Mouse (Mus musculus) embryonic facial prominence, embryonic 11.5 days (tissue): ENCODE measurements at regions not wholly inside any gene's neighbourhood (a gene's known extent, or its start where the extent isn't known, plus 50 kb on each side); places are given as distances from the start of the nearest gene placed in this dataset.
"Not testable (repeated sequence)": the region's sequence is repeated elsewhere in the genome, so short reads cannot be mapped to it uniquely, and the experiment has no call there.

Experiments used
- ATAC-seq: fragments of 200-750 bp; cut with Nextera tagmentation; replicated peaks from 2 replicates; pipeline ENCODE4 v1.8.0; 2017; ENCODE audit warnings: low read depth; ENCODE audit not compliant: insufficient number of reproducible peaks, low FRiP score, low TSS enrichment
- DNase-seq: peaks from one replicate; pipeline ENCODE4 v3.0.0-alpha.2; 2015; ENCODE audit warnings: low spot score
- H3K27ac ChIP-seq: fragments of 300-500 bp; sonication (generic); replicated peaks from 2 replicates; pipeline ENCODE4 v1.5.1; 2014; ENCODE audit warnings: mild to moderate bottlenecking, low read depth, low read length, control low read depth
- H3K27me3 ChIP-seq: fragments of 300-500 bp; sonication (generic); 2 replicates; pipeline ENCODE4 v1.6.1; 2014; ENCODE audit warnings: mild to moderate bottlenecking, low read length, moderate library complexity, mixed read lengths; ENCODE audit not compliant: control insufficient read depth, insufficient read depth
- H3K36me3 ChIP-seq: fragments of 300-500 bp; sonication (generic); replicated peaks from 2 replicates; pipeline ENCODE4 v1.6.1; 2014; ENCODE audit warnings: low read depth, mild to moderate bottlenecking, low read length, moderate library complexity, mixed read lengths; ENCODE audit not compliant: control insufficient read depth, insufficient read depth
- H3K4me1 ChIP-seq: fragments of 300-500 bp; sonication (generic); 2 replicates; pipeline ENCODE4 v1.6.1; 2014; ENCODE audit warnings: low read length, mixed read lengths; ENCODE audit not compliant: control insufficient read depth, insufficient read depth
- H3K4me2 ChIP-seq: fragments of 300-500 bp; sonication (generic); 2 replicates; pipeline ENCODE4 v1.6.1; 2014; ENCODE audit warnings: low read depth, mild to moderate bottlenecking, control low read depth, low read length, moderate library complexity
- H3K4me3 ChIP-seq: fragments of 300-500 bp; sonication (generic); 2 replicates; pipeline ENCODE4 v1.5.1; 2014; ENCODE audit warnings: low read depth, low read length, control low read depth
- H3K9ac ChIP-seq: fragments of 300-500 bp; sonication (generic); replicated peaks from 2 replicates; pipeline ENCODE4 v1.6.1; 2014; ENCODE audit warnings: mild to moderate bottlenecking, control low read depth, low read length
- H3K9me3 ChIP-seq: fragments of 300-500 bp; sonication (generic); replicated peaks from 2 replicates; pipeline ENCODE4 v1.6.1; 2016; ENCODE audit warnings: mild to moderate bottlenecking, low read length, inconsistent platforms, mixed read lengths; ENCODE audit not compliant: control insufficient read depth
- WGBS: fragments of 180-500 bp; shearing (Covaris S2); extraction: QIAGEN DNeasy Blood & Tissue Kit; methylation state at CpG from one replicate; pipeline ENCODE4 v1.1.7; 2014; 5-methylcytosine and 5-hydroxymethylcytosine counted together

DNA sequence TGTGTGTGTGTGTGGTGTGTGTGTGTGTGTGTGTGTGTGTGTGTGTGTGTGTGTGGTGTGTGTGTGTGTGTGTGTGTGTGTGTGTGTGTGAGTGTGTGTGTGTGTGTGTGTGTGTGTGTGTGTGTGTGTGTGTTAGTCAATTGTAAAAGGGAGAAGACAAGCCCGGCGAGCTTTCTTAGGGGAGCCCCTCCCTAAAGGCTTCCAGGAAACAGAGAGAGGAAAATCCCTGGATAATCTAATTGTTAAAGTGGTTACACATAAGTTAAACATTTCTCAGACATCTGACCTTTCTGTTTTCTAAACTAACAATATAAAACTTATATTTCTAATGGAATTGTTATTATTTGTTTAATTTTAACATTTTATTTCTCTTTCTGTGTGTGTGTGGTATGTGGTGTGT, 86.3 kb downstream of the Xrcc2 start:
- not testable (repeated sequence) for H3K9ac ChIP-seq, H3K27ac ChIP-seq, H3K27me3 ChIP-seq, H3K4me3 ChIP-seq, H3K36me3 ChIP-seq, DNase-seq, H3K4me1 ChIP-seq, ATAC-seq, H3K4me2 ChIP-seq, H3K9me3 ChIP-seq
- WGBS = 58% methylated on average over 2 of the region's 2 CpGs

DNA sequence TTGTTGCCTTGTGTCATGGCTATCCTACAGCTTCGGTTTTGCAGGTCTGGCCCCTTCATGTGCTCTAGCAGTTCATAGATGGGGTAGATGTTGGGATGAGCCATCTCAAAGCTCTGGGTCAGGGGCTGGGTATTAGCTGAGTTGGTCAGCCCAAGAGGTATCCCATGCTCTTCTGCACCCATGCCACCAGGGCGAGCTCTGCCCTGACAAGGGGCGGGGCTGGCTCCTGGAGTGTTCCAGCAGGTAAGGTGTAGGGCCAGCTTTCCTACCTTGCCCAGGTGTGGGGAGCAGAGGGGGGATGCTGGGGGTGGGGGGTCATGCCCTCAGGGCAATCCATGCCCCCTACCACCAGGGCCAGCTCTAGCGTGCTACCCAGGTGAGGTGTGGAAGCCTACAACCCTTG, 91.0 kb downstream of the Xrcc2 start:
- H3K27ac ChIP-seq = no peak overlapping the region
- H3K4me2 ChIP-seq = no peak overlapping the region
- no peaks in the 10 kb centered on the region for H3K9me3 ChIP-seq
- no peaks in the 10 kb centered on the region for H3K36me3 ChIP-seq
- no peaks in the 10 kb centered on the region for H3K27me3 ChIP-seq
- no peak overlapping the region for H3K9ac ChIP-seq
- DNase-seq = no peak
- ATAC-seq = no peak
- 91% methylated on average over 4 of the region's 4 CpGs for WGBS
- H3K4me3 ChIP-seq = no peak overlapping the region
- H3K4me1 ChIP-seq = no peaks in the 10 kb centered on the region

DNA sequence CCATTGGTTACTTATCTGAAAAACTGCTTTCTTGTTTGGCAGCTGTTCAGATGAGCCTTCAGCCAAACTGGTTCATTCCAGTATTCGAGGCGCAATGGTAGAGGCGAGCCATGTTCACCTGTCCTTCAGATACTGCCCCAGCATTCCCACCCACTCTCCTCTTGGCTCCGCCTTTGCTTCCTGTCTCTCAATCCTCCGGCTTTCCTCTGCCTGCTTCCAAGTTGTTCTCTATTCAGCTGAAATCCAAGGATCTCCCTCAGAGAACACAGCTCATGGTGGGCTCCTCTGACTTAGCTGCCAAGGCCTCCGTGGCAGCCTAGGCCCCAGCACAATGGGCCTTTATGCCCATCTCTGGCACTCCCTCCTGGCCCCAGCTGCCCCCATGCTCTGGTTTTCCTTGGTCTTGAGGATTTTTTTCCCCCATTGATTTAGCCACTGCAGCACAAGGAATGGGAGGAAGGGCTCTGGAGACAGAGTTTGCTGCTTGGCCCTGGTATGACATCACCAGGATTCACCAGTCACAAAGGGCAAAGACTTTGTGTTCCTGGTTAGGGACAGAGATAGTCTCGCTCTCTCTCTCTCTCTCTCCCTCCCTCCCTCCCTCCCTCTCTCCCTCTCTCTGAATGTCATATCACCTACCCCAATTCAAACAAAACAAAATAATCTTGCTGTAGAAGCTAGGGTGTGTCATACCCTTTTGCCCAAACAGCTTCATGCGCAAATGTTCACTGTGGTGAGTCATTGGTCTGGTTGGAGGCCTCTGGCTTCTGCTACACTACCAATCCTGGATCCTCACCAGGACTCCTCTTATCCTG, 91.6 kb downstream of the Xrcc2 start:
- H3K4me2 ChIP-seq = no peak overlapping the region
- no peak for ATAC-seq
- no peak overlapping the region for H3K9ac ChIP-seq
- 72% methylated on average over 8 of the region's 8 CpGs for WGBS
- H3K27me3 ChIP-seq = no peaks in the 10 kb centered on the region
- H3K4me3 ChIP-seq = no peak overlapping the region
- H3K36me3 ChIP-seq = no peaks in the 10 kb centered on the region
- no peaks in the 10 kb centered on the region for H3K9me3 ChIP-seq
- no peak overlapping the region for H3K27ac ChIP-seq
- no peak for DNase-seq
- no peaks in the 10 kb centered on the region for H3K4me1 ChIP-seq

DNA sequence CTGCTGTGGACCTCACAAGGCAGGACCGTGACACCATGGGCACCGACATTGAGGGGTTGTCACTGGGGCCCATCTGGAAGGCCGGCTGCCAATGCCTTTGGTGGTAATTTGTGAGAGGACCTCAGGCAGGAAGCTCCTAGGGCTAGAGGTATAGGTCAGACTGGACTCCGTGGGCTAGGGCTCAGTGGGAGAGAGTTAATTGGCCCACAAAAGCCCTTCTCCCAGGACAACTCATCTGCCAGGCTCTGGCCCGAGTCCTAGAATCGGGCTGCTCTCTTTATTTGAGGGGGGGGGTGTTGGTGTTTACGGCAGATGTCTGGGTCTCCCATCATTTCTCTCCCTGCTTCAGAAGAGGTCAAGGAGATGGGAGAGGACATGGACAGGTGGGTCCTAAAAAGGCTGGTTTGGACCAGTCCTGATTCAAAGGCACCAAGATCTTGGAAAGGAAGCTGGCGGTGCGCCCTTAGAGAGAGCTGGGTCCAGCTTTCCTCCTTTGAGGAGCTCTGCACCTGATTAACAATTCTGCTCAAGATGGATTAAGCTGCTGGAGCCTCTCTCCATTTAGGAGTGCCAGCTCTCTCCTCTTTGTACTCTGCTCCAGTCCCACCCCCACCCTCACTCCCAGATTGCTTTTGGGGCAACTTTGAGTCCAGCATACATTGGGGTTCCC, 93.5 kb downstream of the Xrcc2 start:
- no peaks in the 10 kb centered on the region for H3K9me3 ChIP-seq
- DNase-seq (no peak), ATAC-seq (no peak)
- no peaks in the 10 kb centered on the region for H3K36me3 ChIP-seq
- H3K4me1 ChIP-seq = no peaks in the 10 kb centered on the region
- H3K27me3 ChIP-seq = no peaks in the 10 kb centered on the region
- 92% methylated on average over 9 of the region's 9 CpGs for WGBS
- H3K4me2 ChIP-seq = no peak overlapping the region
- no peak overlapping the region for H3K9ac ChIP-seq
- H3K4me3 ChIP-seq = no peak overlapping the region
- no peak overlapping the region for H3K27ac ChIP-seq

DNA sequence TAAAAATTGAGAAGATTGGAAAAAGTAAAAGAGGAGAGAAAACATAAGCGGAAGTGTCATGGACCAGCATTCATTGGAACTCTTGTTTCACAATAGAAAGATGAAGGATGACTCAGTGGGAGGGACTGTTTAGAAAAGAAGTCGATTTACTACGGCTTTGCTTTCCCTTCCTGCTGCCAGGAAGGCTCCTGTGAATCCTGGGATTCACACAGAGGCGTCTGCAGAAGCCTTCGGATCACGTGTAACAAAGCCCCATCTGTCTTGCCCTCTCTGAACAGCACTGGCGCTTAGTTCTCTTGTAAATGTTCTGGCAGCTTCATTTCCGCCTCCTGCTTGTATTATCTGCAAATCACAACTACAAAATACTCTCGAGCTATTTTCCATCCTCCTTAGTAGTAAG, 94.0 kb downstream of the Cct8l1 start:
- no peak overlapping the region for H3K4me3 ChIP-seq
- no peaks in the 10 kb centered on the region for H3K27me3 ChIP-seq
- ATAC-seq (no peak), DNase-seq (peak; percentile 4)
- no peak overlapping the region for H3K27ac ChIP-seq
- no peaks in the 10 kb centered on the region for H3K4me1 ChIP-seq
- H3K9me3 ChIP-seq = no peaks in the 10 kb centered on the region
- H3K4me2 ChIP-seq = no peak overlapping the region
- 15% methylated on average over 9 of the region's 9 CpGs for WGBS
- no peaks in the 10 kb centered on the region for H3K36me3 ChIP-seq
- H3K9ac ChIP-seq = no peak overlapping the region

DNA sequence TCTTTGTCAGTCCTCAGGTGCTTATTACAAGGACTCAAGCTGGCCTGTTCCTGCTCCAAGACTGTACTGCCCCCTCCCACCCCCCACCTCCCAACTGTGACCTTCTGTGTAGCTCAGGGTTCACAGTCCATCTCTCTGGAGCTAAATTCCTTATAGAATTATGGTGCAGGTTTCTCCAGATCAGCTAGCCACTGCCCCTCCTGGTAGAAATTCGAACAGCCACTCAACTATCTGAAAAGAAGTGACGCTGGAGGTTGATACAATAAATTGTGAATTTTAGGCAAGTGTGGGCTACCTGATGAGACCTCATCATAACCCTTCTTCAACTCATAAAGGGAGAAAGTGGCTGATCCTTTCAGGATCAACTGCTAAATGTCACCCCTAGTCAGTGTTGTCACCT, 86.3 kb downstream of the Cct8l1 start:
- no peak overlapping the region for H3K4me2 ChIP-seq
- 54% methylated on average over 2 of the region's 2 CpGs for WGBS
- no peak overlapping the region for H3K4me3 ChIP-seq
- H3K9me3 ChIP-seq = no peaks in the 10 kb centered on the region
- no peaks in the 10 kb centered on the region for H3K36me3 ChIP-seq
- no peaks in the 10 kb centered on the region for H3K27me3 ChIP-seq
- H3K9ac ChIP-seq = no peak overlapping the region
- no peak overlapping the region for H3K27ac ChIP-seq
- no peaks in the 10 kb centered on the region for H3K4me1 ChIP-seq
- DNase-seq (no peak), ATAC-seq (no peak)

DNA sequence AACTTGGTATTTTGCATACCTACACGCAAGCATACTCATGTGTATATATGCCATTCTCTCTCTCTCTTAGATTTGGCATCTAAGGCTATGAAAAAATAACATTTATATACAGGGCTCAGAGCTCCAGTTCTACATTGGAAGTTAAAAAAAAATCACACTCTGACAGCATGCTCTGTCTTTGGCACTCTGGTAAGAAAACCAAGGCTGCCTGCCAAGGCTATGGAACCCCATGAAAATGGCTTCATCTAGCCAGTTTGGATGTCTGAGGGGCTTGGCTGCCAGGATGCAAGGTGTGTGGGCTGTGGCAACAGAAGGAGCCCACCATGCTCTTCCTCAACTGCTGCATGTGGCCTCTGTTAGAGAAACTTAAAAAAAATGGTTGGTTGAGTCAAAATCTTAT, 83.5 kb downstream of the Cct8l1 start:
- WGBS = 89% methylated on average over 1 of the region's 1 CpGs
- Histone ChIP-seq H3K27me3 (no peaks in the 10 kb centered on the region), H3K4me3 (no peak overlapping the region), H3K9me3 (no peaks in the 10 kb centered on the region), H3K27ac (no peak overlapping the region), H3K4me1 (no peaks in the 10 kb centered on the region), H3K4me2 (no peak overlapping the region), H3K9ac (no peak overlapping the region), H3K36me3 (no peaks in the 10 kb centered on the region)
- ATAC-seq (no peak), DNase-seq (no peak)

DNA sequence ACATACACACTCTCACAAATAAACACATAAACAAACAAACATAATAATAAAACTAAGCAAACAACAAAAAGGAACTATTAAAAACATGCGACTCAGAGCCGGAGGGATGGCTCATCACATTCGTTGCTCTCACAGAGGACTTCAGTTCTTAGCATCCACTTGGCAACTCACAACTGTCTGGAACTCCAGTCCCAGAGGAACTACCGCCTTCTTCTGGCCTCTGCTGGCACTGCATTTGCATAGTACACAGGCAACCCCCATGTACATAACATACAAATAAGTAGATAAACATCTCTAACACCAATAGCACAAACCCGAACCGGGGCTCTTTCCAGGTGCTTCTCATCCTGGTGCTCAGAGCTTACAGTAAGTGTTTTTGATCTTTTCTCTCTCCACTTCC, 81.9 kb downstream of the Cct8l1 start:
- Histone ChIP-seq H3K27ac (no peak overlapping the region), H3K27me3 (no peaks in the 10 kb centered on the region), H3K9ac (no peak overlapping the region), H3K4me3 (no peak overlapping the region), H3K4me1 (no peaks in the 10 kb centered on the region), H3K4me2 (no peak overlapping the region), H3K9me3 (no peaks in the 10 kb centered on the region), H3K36me3 (no peaks in the 10 kb centered on the region)
- 90% methylated on average over 6 of the region's 6 CpGs for WGBS
- no peak for DNase-seq
- no peak for ATAC-seq
